Mouse (Mus musculus): ENCODE results near the gene 4921517D22Rik.

4921517D22Rik gene

DNA sequence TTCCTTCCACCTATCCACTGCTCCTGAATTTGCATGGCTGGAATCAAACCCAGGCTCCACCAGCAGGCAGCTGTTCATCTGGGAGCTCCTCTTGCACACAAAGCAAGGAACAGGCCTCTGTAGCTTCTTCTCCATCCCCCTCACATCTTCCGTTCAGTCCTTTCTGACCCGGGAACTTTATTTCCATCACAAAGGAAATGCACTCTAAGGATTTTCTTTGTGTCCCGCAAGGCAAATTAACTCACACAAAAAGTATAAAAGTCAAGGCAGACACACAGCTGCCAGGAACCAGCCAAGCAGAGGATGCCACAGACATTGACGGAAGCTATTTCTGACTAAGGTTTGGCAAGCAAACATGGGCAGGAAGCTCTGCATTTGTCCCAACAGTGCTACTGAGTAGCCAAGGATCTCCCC is 36.9 kb downstream of the 4921517D22Rik start:
- no peak for DNase-seq

- DNase-seq: no peak
These were observed 37.5 kb downstream of the 4921517D22Rik start for GRCm38 (mm10) chr13:59656316-59656832.

DNA sequence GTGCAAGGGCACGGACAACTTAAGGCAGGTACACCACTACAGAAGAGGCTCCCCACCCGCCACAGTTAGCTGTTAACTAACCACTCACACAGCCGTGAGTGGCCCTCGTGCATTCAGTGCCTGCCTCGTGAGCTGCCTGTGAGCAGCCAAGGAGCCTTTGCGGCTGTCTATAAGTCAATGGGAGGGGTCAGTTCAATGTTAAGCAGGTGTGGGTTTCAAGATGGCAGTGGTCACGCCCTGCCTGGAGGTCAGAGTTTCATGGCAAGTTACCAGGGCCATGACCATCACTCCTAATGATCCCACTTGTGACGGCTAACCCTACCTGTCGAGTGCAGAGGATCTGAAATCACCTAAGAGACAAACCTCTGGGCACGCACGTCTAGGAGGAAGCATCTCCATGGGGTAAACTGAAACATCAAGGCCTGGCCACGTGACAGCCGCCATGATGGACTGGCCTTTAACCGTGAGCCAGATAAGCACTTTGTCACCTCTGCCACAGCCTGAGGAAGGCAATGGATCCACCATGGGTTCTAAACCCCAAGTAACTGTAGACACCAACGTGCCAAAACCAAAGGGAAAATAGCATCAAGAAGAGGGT is 38.1 kb downstream of the 4921517D22Rik start:
- DNase-seq: no peak

DNA sequence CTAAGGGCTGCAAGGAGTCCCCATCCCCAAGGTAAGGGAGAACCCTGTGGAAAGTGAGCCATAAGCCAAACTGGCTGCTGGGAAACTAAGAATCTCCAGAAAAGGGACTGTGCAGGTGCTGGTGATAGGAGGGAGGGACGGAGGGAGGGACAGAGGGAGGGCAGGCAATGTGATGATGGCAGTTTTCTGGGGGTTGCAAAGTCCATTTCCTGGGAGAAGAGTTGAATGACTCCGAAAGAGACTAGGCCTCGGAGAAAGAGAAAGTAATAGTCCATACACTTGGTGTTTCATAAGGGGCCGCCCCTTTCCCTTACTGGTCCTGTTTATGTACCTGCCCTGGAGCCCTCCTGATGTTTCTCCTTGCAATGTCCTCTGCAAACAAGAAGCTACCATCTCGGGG is 39.4 kb downstream of the 4921517D22Rik start:
- DNase-seq: no peak

DNA sequence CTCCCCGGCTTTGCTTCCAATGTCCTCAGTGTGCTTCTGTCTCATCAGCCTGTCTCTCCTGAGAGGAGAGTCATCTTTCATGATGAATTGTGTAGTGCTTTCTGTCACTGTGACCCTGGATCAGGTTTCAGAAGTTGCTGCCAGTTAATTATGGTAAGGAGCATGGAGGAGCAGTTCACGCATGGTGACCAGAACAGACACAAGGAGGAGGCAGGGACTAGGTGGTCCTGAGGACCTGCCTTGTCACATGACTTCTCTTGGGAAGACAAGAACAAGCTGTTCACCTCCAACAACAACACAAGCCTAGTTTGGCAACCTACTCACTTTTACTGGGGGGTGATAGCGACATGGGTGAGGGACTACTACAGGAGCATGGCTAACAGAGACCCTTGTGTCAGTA is 40.8 kb downstream of the 4921517D22Rik start:
- no peak for DNase-seq

DNA sequence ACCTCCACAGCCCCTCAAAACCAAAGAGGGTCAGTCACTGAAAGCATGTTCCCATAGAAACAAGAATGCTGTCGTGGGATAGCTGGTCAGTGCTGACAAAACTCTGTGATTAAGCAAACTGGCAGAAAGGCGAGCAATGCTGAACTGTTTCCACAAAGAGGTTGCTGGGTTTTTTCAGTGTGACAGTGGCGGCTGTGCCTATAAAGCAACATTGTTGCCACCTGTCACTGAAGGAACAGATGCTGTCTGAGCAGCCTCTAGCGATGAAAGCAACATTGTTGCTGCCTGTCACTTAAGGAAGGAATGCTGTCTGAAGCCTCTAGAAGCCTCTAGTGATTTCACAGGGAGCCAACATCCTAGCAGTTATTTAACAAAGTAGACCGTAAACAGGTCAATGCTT is 41.3 kb downstream of the 4921517D22Rik start:
- DNase-seq: no peak

DNA sequence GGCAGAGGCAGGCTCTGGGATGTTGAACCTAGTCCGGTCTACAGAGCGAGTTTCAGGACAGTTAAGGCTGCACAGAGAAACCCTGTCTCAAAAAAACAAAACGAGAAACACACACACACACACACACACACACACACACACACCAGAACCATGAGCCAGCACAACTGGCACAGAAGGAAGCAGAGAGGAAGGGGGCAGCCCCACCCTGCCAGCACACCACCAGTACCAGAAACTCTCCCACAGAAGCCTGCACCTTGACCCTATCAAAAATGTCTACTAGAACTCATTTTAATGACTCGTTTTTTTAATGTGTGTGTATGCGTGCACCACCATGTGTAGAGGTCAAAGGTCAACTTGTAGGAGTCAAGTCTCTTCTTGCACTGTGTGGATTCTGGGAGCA is 44.1 kb downstream of the 4921517D22Rik start:
- no peak for DNase-seq

DNA sequence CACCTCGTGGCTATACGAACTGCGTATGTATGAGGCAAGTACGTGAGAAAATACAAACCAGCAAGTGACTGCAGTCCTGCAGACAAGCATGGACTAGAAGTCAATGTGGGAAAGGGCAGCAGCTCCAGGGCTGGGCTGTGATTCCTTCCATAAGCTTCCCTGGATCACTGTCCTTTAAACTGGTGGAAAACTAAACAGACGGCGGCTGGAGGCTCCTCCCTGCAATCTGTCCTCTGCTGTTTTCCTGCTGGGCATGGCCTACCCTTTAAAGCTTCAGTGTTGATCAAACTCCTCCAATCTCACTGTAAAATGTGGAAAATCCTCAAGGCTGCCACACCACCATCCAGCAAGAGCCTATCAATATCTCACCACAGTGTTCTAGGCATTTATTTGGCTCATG is 45.3 kb downstream of the 4921517D22Rik start:
- no peak for DNase-seq

DNA sequence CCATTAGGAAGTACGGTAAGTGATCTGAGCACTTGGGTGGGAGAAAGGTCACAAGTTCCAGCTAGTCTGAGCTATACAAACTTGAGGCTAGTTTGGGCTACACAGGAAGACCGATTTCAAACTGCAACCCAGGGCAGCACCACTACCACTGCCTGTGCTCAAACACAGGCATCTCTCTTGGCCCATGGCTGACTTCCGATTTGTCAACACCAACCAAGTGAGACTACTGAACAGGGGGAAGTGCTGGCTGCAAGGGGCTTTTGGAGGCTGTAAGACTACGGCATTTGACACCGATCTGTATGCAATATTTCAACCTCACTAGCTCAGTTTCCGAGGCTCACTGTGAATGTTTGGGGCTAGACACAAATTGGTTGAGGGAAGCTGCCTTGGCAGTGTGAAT is 46.4 kb downstream of the 4921517D22Rik start:
- DNase-seq: no peak

DNA sequence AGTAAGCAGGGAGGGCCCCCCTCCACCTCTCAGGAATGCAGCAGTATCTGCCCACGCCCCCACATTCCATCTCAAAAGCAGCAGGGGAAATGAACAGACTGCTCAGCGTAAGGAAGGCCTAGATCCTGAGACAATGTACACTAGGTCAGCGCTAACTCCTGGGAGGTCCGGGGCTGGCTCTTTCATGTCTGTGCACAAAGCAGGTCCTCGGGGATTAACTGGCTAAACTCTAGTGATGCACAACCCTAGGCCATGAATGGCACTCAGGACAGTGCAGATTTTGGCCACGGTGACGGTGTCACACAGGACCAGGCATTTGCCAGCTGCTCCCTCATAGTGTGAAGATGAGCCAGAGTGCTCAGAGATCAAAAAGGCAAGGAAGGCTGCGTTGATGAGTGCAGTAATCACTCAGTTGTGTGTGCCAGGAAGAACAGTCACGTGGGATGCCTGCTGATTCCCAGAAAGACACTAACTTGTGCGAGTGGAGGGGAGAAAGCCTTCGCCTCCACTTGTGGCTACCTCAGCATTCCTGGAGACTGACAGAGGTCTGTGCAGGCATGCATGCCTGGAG is 47.1 kb downstream of the 4921517D22Rik start:
- no peak for DNase-seq

- no peak for DNase-seq
These were observed 48.4 kb downstream of the 4921517D22Rik start for GRCm38 (mm10) chr13:59645491-59645890.

DNA sequence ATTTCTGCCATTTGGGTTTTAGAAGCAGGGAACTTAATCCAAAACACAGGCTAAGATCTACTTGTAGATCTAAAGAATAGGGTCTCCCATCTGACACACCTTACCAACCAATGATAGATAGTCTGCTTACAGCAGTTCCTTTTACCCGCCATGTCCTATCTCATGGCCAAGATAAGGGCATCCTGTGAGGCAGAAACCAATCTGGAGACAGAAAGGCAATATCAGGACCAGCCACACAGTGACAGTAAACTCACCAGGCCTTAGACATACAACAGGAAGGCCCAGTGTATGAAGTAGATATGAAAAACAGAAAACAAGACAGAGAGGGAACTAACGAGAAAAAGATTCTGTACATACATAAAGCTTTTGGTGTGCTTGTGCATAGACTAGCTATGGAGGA is 51.1 kb downstream of the 4921517D22Rik start:
- no peak for DNase-seq

DNA sequence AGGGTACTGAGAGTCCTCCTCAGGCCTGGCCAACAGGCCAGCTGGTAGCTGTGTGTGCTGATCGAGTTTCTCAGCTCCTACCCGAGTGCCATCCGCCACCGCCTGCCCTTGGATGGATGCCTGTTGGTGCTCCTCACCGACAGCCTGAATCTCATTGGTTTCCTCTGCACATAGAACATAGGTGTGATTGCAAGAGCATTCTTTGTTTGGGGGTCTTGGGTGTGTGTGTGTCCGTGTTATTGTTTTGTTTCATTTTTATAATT is 53.8 kb downstream of the 4921517D22Rik start:
- DNase-seq: no peak

DNA sequence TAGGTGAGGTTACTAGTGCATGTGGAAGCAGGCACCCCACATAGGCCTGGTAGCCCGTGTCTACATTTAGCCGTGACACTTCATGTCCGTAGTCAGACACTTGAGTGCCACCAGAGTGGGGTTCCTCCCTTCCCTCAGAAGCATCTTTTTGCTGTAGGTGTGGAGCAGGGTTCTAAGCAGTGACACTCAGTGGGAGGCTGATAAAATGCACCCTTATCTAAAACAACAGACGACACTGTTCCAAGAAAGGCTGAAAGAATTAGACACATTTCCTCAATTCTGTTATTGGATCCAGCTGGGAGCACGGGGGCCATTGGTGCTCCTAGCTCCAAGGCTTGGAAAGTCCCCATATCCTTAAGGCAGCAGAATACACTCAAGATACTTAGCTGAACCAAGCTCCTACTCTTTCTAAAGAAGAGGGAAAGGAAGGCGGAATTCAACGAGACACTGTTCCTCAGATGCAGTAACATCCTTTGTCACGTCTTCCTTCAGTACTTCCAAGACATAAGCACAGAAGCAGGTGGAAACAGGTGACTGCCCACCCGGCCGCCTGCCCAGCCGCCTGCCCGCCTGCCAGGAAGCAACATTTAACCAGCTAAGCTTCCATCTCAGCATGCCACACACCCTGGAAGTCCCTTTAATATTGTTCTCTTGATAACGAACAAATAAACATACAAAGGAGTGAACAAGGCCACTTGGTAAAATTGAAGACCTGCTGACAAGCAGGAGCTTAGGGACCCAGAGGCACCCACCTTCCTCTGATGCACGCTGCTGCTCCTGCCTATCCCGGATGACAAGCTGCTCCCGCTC is 54.3 kb downstream of the 4921517D22Rik start:
- DNase-seq: no peak

DNA sequence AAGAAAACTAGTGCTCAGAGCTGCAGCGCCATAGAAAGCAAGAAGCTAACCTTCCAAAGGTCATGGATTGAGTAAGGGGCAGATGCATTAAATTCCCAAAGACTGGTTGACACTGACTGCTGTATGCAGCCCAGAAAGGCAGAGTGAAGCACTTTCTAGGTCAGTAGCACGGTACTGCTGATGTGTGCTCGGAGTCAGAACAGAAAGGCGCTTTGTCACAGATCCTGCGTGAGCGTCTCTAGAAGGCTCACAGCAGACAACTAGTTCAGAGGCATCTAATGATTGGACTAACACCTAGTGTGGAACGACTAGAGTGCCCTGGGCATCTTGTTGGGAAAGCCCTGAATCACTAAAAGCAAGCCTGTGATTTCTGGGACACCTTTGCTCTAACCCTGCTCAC is 56.1 kb downstream of the 4921517D22Rik start:
- DNase-seq: no peak

Measured in right cerebral cortex, postnatal 25 days (tissue).